Mouse (Mus musculus) gastrocnemius, adult 2 months (tissue): ENCODE results near the gene Rnf43. TPM values are rescaled to one million over a fixed set of nuclear protein-coding genes. Genes with fewer than 3 reads are reported as not detected.

Experiments used
- DNase-seq: peaks from one replicate; pipeline ENCODE4 v3.0.0; 2022
- H3K27ac ChIP-seq: fragments of 200-600 bp; 2 replicates; pipeline ENCODE4 v1.8.1; 2022; ENCODE audit warnings: mild to moderate bottlenecking
- H3K4me3 ChIP-seq: fragments of 200-600 bp; 2 replicates; pipeline ENCODE4 v1.8.1; 2022; ENCODE audit warnings: mild to moderate bottlenecking, moderate library complexity
- CTCF ChIP-seq: fragments of 200-600 bp; IDR thresholded peaks from 2 replicates; pipeline ENCODE4 v1.8.1; 2022; ENCODE audit warnings: antibody characterized with exemption, mild to moderate bottlenecking, moderate library complexity
- intact Hi-C: fragments of 180-260 bp; cut with DNase I; formaldehyde crosslinking; loops from one replicate; pipeline ENCODE4 v1.15.1; 2025
- total RNA-seq, 2 experiments: library from RNA; stranded (reverse); gene quantifications; 2 replicates each; pipeline ENCODE4 v1.2.3; 2021

The Rnf43 gene
- total RNA-seq, 2 experiments from 2014 or later = 0.39 to 0.89 TPM

DNA sequence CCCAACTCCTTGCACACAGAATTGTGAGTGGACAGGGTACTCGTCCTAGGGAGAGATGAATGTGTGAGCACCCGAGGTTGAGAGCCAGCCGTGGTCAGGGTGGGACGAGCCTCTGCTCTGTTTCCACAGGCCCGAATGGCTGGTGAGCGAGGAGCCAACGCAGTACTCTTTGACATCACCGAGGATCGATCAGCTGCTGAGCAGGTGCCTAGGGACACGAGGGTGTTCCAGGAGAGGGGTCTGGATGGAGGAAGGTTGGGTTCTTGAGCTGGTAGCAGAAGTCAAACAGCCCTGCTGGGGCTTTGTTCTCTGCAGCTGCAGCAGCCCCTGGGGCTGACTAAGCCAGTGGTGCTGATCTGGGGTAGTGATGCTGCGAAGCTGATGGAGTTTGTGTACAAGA, 64.5 kb downstream of the Rnf43 start:
- H3K27ac ChIP-seq = no peak overlapping the region
- no peak overlapping the region for H3K4me3 ChIP-seq
- intact Hi-C loops = no loop called here
- TF ChIP-seq CTCF = no peak
- no peak for DNase-seq

GRCm38 (mm10) chr11:87727471-87727870, 64.9 kb downstream of the Rnf43 start:
- intact Hi-C loops = no loop called here
- TF ChIP-seq CTCF = no peak
- DNase-seq = no peak

GRCm38 (mm10) chr11:87728850-87729592, 66.5 kb downstream of the Rnf43 start:
- TF ChIP-seq CTCF = no peak
- no peak overlapping the region for H3K27ac ChIP-seq
- DNase-seq = no peak
- H3K4me3 ChIP-seq = no peak overlapping the region
- intact Hi-C loops = no loop called here

More at GRCm38 (mm10) chr11:87727471-87727870, 64.9 kb downstream of the Rnf43 start:
- no peak overlapping the region for H3K4me3 ChIP-seq
- no peak overlapping the region for H3K27ac ChIP-seq

DNA sequence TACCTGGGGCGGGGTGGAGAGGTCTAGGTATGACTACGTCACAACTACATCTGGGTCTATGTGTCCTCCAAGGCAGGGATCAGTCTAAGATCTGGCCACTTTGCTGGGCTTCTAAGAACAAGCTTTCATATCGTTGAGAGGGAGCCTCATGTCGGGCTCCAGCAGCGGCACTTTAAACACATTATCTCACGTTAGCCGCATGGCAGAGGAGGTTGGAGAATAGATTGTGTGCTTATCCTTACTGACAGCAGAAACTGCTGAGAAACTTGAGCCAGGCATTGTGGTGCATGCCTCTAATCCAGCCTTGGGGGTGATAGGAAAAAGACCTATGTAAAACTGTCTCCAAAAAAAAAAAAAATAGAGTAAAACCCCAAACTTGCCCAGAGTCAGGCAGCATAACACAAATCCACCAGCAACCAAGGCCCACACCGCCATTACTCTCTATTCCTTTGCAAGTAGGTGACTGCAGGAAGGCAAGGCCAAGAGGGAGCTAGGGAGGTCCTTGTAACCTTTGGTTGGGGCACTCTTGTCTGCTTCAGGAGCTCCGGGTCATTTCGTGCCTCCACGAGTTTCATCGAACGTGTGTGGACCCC, 67.2 kb downstream of the Rnf43 start:
- no peak for TF ChIP-seq CTCF
- intact Hi-C loops = no loop called here
- no peak overlapping the region for H3K4me3 ChIP-seq
- DNase-seq = no peak
- no peak overlapping the region for H3K27ac ChIP-seq

GRCm38 (mm10) chr11:87730652-87731310, 68.3 kb downstream of the Rnf43 start:
- intact Hi-C loops = no loop called here
- no peak for TF ChIP-seq CTCF

GRCm38 (mm10) chr11:87734346-87734745, 71.8 kb downstream of the Rnf43 start:
- intact Hi-C loops = no loop called here
- Histone ChIP-seq H3K27ac (no peak overlapping the region), H3K4me3 (no peak overlapping the region)
- no peak for TF ChIP-seq CTCF
- DNase-seq = no peak

More at GRCm38 (mm10) chr11:87730652-87731310, 68.3 kb downstream of the Rnf43 start:
- no peak for DNase-seq
- no peak overlapping the region for H3K27ac ChIP-seq
- no peak overlapping the region for H3K4me3 ChIP-seq

DNA sequence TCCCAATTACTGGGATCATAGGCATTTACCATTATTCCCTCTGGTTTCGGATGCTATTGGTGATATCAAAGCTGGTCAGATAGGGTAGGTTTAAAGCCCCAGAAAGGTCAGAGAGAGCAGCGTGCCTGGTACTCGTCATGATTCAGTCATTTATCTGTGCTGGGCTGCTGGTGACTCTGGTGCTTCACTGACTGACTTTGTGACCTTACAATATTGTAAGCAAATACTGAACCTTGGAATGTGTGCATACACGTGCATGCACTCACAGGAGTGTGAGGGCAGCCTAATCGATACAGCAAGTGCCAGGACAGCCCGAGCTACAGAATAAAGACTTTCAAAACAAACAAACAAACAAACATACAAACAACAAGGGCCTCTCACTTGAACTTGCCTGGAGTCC, 73.2 kb downstream of the Rnf43 start:
- Histone ChIP-seq H3K27ac (no peak overlapping the region), H3K4me3 (no peak overlapping the region)
- TF ChIP-seq CTCF = no peak
- DNase-seq = no peak
- intact Hi-C loops = loop anchor here (5.0 kb wide), 3 partner anchors 73 to 143 kb away; partner anchors contain the start of genes Mks1, Mtmr4 and Rnf43

DNA sequence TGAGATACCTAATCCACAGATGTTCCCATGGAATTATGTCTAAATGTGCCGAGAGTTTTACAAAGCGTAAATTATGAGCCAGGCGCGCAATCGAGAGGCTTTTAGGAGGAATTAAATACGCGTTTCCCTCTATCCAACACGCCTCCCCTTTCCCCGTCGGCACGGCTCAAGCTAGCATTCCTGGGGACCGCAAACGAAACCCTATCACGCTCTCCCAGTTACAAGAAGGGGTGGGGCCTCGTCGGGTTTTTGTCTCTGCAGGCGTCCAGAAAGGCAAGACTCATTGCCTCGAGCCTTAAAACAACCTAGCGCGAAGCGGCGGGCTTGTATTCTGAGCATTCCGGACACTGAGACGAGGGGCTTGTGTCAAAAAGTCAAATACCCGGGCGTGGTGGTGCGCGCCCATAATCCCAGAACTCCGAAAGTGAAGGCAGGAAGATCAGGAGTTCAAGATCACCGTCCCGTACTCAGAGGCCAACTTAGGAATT, 74.2 kb downstream of the Rnf43 start:
- TF ChIP-seq CTCF = no peak
- peak overlapping the region; percentile 88 for H3K4me3 ChIP-seq
- H3K27ac ChIP-seq = peak overlapping the region; percentile 95
- intact Hi-C loops = loop anchor here (5.0 kb wide), 3 partner anchors 74 to 144 kb away; partner anchors contain the start of genes Mks1, Mtmr4 and Rnf43
- peak; percentile 53 for DNase-seq

- no peak for TF ChIP-seq CTCF
- intact Hi-C loops = loop anchor here (5.0 kb wide), 3 partner anchors 75 to 145 kb away; partner anchors contain the start of genes Mks1, Mtmr4 and Rnf43
- Histone ChIP-seq H3K27ac (peak within 1 kb of the TSS; percentile 95), H3K4me3 (peak within 1 kb of the TSS; percentile 88)
- DNase-seq = peak; percentile 98
Measured at GRCm38 (mm10) chr11:87737175-87737740, 74.7 kb downstream of the Rnf43 start, which contains the start of gene Supt4a. Supt4a (plus strand) TSS chr11:87737552.

GRCm38 (mm10) chr11:87743691-87744090, 81.2 kb downstream of the Rnf43 start:
- DNase-seq = no peak
- H3K27ac ChIP-seq = no peak overlapping the region
- intact Hi-C loops = no loop called here
- H3K4me3 ChIP-seq = no peak overlapping the region
- no peak for TF ChIP-seq CTCF

- intact Hi-C loops = no loop called here
- no peak for DNase-seq
- Histone ChIP-seq H3K4me3 (no peak overlapping the region), H3K27ac (no peak overlapping the region)
- no peak for TF ChIP-seq CTCF
Measured at GRCm38 (mm10) chr11:87744964-87745363, 82.4 kb downstream of the Rnf43 start.
